ENCODE assay signal across 10 mouse cellular contexts in genomic region chrX:155318005-155318404, GRCm38 (mm10). TPM values are rescaled to one million over a fixed set of nuclear protein-coding genes. Genes with fewer than 3 reads are reported as not detected.
DNase-seq lines count a peak whose midpoint lies in the region; ATAC-seq and TF ChIP-seq lines count a peak whose summit lies in the region.
"Had no signal": no experiment of that assay in that cellular context is flagged by ENCODE, and none has a peak within 500 bp of the region (broad histone marks: within the 10 kb centered on the region; RNA-seq: fewer than 3 reads in every experiment).

No protein-coding gene starts in this region.

- 37% methylated on average over 4 of the region's 4 CpGs for WGBS in liver, embryonic 12.5 days (ENCODE audit: insufficient replicate concordance)
- WGBS in forebrain, embryonic 14.5 days: 43% methylated on average over 4 of the region's 4 CpGs
- 38% methylated on average over 4 of the region's 4 CpGs for WGBS in liver, postnatal 0 days (ENCODE audit: insufficient replicate concordance)
- 44% methylated on average over 4 of the region's 4 CpGs for WGBS in spleen, adult 2 months

- H3K27ac ChIP-seq in liver, embryonic 12.5 days: no peak overlapping the region
- H3K27ac ChIP-seq in forebrain, embryonic 14.5 days (ENCODE audit: low read depth, low read length): no peak overlapping the region
- no peak overlapping the region for H3K27ac ChIP-seq in liver, postnatal 0 days (ENCODE audit: low read depth)
- H3K27ac ChIP-seq in spleen, adult 2 months (ENCODE audit: insufficient read depth, low read length): no peak overlapping the region
- H3K27ac ChIP-seq: hindbrain, embryonic 15.5 days; neural tube, embryonic 12.5 days had no signal

- no peaks in the 10 kb centered on the region for H3K9me3 ChIP-seq in liver, embryonic 12.5 days (replicated peaks)
- no peaks in the 10 kb centered on the region for H3K9me3 ChIP-seq in forebrain, embryonic 14.5 days (replicated peaks; ENCODE audit: control insufficient read depth, low read length)
- H3K9me3 ChIP-seq in liver, postnatal 0 days (ENCODE audit: low read length): no peaks in the 10 kb centered on the region
- H3K9me3 ChIP-seq: hindbrain, embryonic 15.5 days; neural tube, embryonic 12.5 days had no signal

- no peak for TF ChIP-seq POLR2A in spleen, adult 2 months (IDR thresholded peaks at IDR 0.05; ENCODE audit: low read depth, low read length)

- no peaks in the 10 kb centered on the region for H3K27me3 ChIP-seq in liver, embryonic 12.5 days (replicated peaks)
- H3K27me3 ChIP-seq in forebrain, embryonic 14.5 days (replicated peaks; ENCODE audit: control insufficient read depth, insufficient read depth, low read length): no peaks in the 10 kb centered on the region
- H3K27me3 ChIP-seq in liver, postnatal 0 days (ENCODE audit: insufficient read depth, low read length): no peaks in the 10 kb centered on the region
- H3K27me3 ChIP-seq in spleen, adult 2 months (ENCODE audit: control insufficient read depth, insufficient read depth, low read length): no peaks in the 10 kb centered on the region
- H3K27me3 ChIP-seq: hindbrain, embryonic 15.5 days; neural tube, embryonic 12.5 days had no signal

- no peak for TF ChIP-seq EP300 in liver, postnatal 0 days (IDR thresholded peaks at IDR 0.05; ENCODE audit: low read depth)

- ATAC-seq in liver, embryonic 12.5 days: no peak
- peak; percentile 60; the same call in 1 of the 2 replicates for ATAC-seq in forebrain, embryonic 14.5 days
- 0 out of 2 replicates have a peak, but pooled peaks have one; percentile 35 for ATAC-seq in liver, postnatal 0 days

- DNase-seq in adrenal gland, postnatal 14 days: peak; percentile 24
- DNase-seq in adrenal gland, postnatal 25 days: no peak
- peak; percentile 17 for DNase-seq in liver
- peak; percentile 35 for DNase-seq in c-Kit-positive CD71-negative TER-119-negative erythroid progenitor cells, embryonic 14.5 days (ENCODE audit: low read depth)
- peak; percentile 63 for DNase-seq in forebrain, embryonic 14.5 days (ENCODE audit: low spot score)
- DNase-seq in liver, postnatal 0 days: peak; percentile 25
- peak; percentile 15 to 29 for DNase-seq in spleen, adult 2 months (ENCODE audit: low read depth in 1 of 2, low spot score in 2 of 2)

- no peak overlapping the region for H3K4me2 ChIP-seq in liver, embryonic 12.5 days
- H3K4me2 ChIP-seq in forebrain, embryonic 14.5 days (ENCODE audit: low read length): no peak overlapping the region
- no peak overlapping the region for H3K4me2 ChIP-seq in liver, postnatal 0 days (ENCODE audit: low read depth, low read length)
- H3K4me2 ChIP-seq: hindbrain, embryonic 15.5 days; neural tube, embryonic 12.5 days had no signal

- TF ChIP-seq CTCF in liver, postnatal 0 days (IDR thresholded peaks at IDR 0.05; ENCODE audit: low read depth): peak; percentile 80
- TF ChIP-seq CTCF in spleen, adult 2 months (IDR thresholded peaks at IDR 0.05; ENCODE audit: extremely low read depth, insufficient read depth, insufficient read length, insufficient replicate concordance): peak; percentile 31; the same call in 1 of the 2 replicates

- no peak overlapping the region for H3K9ac ChIP-seq in liver, embryonic 12.5 days
- no peak overlapping the region for H3K9ac ChIP-seq in forebrain, embryonic 14.5 days (ENCODE audit: low read length)
- no peak overlapping the region for H3K9ac ChIP-seq in liver, postnatal 0 days (replicated peaks)
- H3K9ac ChIP-seq: hindbrain, embryonic 15.5 days; neural tube, embryonic 12.5 days had no signal

- H3K4me1 ChIP-seq in liver, embryonic 12.5 days: no peaks in the 10 kb centered on the region
- H3K4me1 ChIP-seq in forebrain, embryonic 14.5 days (ENCODE audit: control insufficient read depth, insufficient read depth, low read length): no peaks in the 10 kb centered on the region
- H3K4me1 ChIP-seq in liver, postnatal 0 days (ENCODE audit: insufficient read depth): no peaks in the 10 kb centered on the region
- H3K4me1 ChIP-seq in spleen, adult 2 months (ENCODE audit: control insufficient read depth, insufficient read depth, insufficient read length): no peaks in the 10 kb centered on the region
- H3K4me1 ChIP-seq: hindbrain, embryonic 15.5 days; neural tube, embryonic 12.5 days had no signal

- H3K36me3 ChIP-seq in liver, embryonic 12.5 days: no peaks in the 10 kb centered on the region
- H3K36me3 ChIP-seq in forebrain, embryonic 14.5 days (ENCODE audit: control insufficient read depth, insufficient read depth, low read length): no peaks in the 10 kb centered on the region
- no peaks in the 10 kb centered on the region for H3K36me3 ChIP-seq in liver, postnatal 0 days (replicated peaks; ENCODE audit: insufficient read depth, low read length)
- no peaks in the 10 kb centered on the region for H3K36me3 ChIP-seq in spleen, adult 2 months (ENCODE audit: control insufficient read depth, insufficient read depth, low read length)
- H3K36me3 ChIP-seq: hindbrain, embryonic 15.5 days; neural tube, embryonic 12.5 days had no signal

- H3K4me3 ChIP-seq in liver, embryonic 12.5 days: no peak overlapping the region
- H3K4me3 ChIP-seq in forebrain, embryonic 14.5 days (ENCODE audit: low read depth, low read length): no peak overlapping the region
- no peak overlapping the region for H3K4me3 ChIP-seq in liver, postnatal 0 days (ENCODE audit: low read depth, low read length)
- H3K4me3 ChIP-seq in spleen, adult 2 months (ENCODE audit: extremely low read depth, insufficient read depth, insufficient read length): no peak overlapping the region
- H3K4me3 ChIP-seq: hindbrain, embryonic 15.5 days; neural tube, embryonic 12.5 days had no signal

RNA-seq across cellular contexts. Expression of gene Prdx4, which starts 22.5 kb away (rescaled TPM):
- 47.3 and 67.1 TPM in 2 replicates for total RNA-seq in adrenal gland, postnatal 14 days (2021)
- total RNA-seq in adrenal gland, postnatal 25 days (2021): 29.6 and 39.0 TPM in 2 replicates
- 137 and 143 TPM in 2 replicates for polyA plus RNA-seq in liver, embryonic 12.5 days (2016; fragmentation: Nextera tagmentation; extraction: Ambion mirVana)
- polyA plus RNA-seq in forebrain, embryonic 14.5 days (2014; fragmentation: Nextera tagmentation; extraction: Ambion mirVana): 124 and 148 TPM in 2 replicates
- polyA plus RNA-seq in liver, postnatal 0 days (2015; fragmentation: Nextera tagmentation; extraction: Ambion mirVana): 234 and 235 TPM in 2 replicates
- 32.3 and 43.7 TPM in 2 replicates for polyA plus RNA-seq in spleen, adult 2 months (2012; rRNA removed)

RNA-seq across cellular contexts. Expression of gene Acot9, which starts 55.8 kb away (rescaled TPM):
- 50.9 and 53.6 TPM in 2 replicates for total RNA-seq in adrenal gland, postnatal 14 days (2021)
- total RNA-seq in adrenal gland, postnatal 25 days (2021): 43.7 and 47.6 TPM in 2 replicates
- 16.0 and 17.1 TPM in 2 replicates for polyA plus RNA-seq in liver, embryonic 12.5 days (2016; fragmentation: Nextera tagmentation; extraction: Ambion mirVana)
- 36.4 and 42.7 TPM in 2 replicates for polyA plus RNA-seq in forebrain, embryonic 14.5 days (2014; fragmentation: Nextera tagmentation; extraction: Ambion mirVana)
- polyA plus RNA-seq in liver, postnatal 0 days (2015; fragmentation: Nextera tagmentation; extraction: Ambion mirVana): 8.5 and 9.1 TPM in 2 replicates
- 6.3 and 6.9 TPM in 2 replicates for polyA plus RNA-seq in spleen, adult 2 months (2012; rRNA removed)
